Mouse (Mus musculus): Measurements from ENCODE around the gene Ypel4. TPM values are rescaled to one million over a fixed set of nuclear protein-coding genes. Genes with fewer than 3 reads are reported as not detected.
"Not testable (repeated sequence)": the region's sequence is repeated elsewhere in the genome, so short reads cannot be mapped to it uniquely, and the experiment has no call there.

Gene Ypel4
- polyA plus RNA-seq, 1 experiment from 2014 or later: 27.7 TPM

- H3K27me3 ChIP-seq (ENCODE audit: control insufficient read depth, insufficient read depth, low read depth, low read length): no peaks in the 10 kb centered on the region
- 96% methylated on average over 14 of the region's 14 CpGs for WGBS
- no peak for ATAC-seq
- no peak overlapping the region for H3K4me3 ChIP-seq (ENCODE audit: low read depth, low read length)
- no peaks in the 10 kb centered on the region for H3K9me3 ChIP-seq (replicated peaks; ENCODE audit: control insufficient read depth, low read length, poor library complexity, severe bottlenecking)
- H3K36me3 ChIP-seq (ENCODE audit: control insufficient read depth, insufficient read depth, low read length): peaks cover 11% of the 10 kb centered on the region
- H3K27ac ChIP-seq (ENCODE audit: low read length): no peak overlapping the region
- no peak overlapping the region for H3K4me2 ChIP-seq (ENCODE audit: low read length)
- H3K4me1 ChIP-seq (ENCODE audit: control insufficient read depth, insufficient read depth, low read length): peaks cover 30% of the 10 kb centered on the region
- no peak overlapping the region for H3K9ac ChIP-seq (ENCODE audit: low read depth, low read length)
These were observed 10.0 kb upstream of the Ypel4 start for GRCm38 (mm10) chr2:84723856-84724255.

- Histone ChIP-seq H3K4me1 (ENCODE audit: control insufficient read depth, insufficient read depth, low read length) (peaks cover 30% of the 10 kb centered on the region), H3K4me3 (ENCODE audit: low read depth, low read length) (no peak overlapping the region), H3K27me3 (ENCODE audit: control insufficient read depth, insufficient read depth, low read depth, low read length) (no peaks in the 10 kb centered on the region), H3K36me3 (ENCODE audit: control insufficient read depth, insufficient read depth, low read length) (peaks cover 11% of the 10 kb centered on the region), H3K4me2 (ENCODE audit: low read length) (no peak overlapping the region), H3K27ac (ENCODE audit: low read length) (no peak overlapping the region), H3K9me3 (replicated peaks; ENCODE audit: control insufficient read depth, low read length, poor library complexity, severe bottlenecking) (no peaks in the 10 kb centered on the region), H3K9ac (ENCODE audit: low read depth, low read length) (no peak overlapping the region)
- 94% methylated on average over 10 of the region's 10 CpGs for WGBS
- no peak for ATAC-seq
These were observed 8.1 kb upstream of the Ypel4 start for GRCm38 (mm10) chr2:84725770-84726169.

GRCm38 (mm10) chr2:84726716-84727115, 7.1 kb upstream of the Ypel4 start:
- WGBS: 3% methylated on average over 9 of the region's 9 CpGs
- peak overlapping the region; percentile 6; the same call in 1 of the 2 replicates for H3K27ac ChIP-seq (ENCODE audit: low read length)

GRCm38 (mm10) chr2:84727172-84727858, 6.5 kb upstream of the Ypel4 start, which contains the start of gene Clp1:
TSS of gene Clp1 (minus strand) at chr2:84727350.
- ATAC-seq: peak; percentile 96
- H3K4me1 ChIP-seq (ENCODE audit: control insufficient read depth, insufficient read depth, low read length): peaks cover 28% of the 10 kb centered on the region
- H3K36me3 ChIP-seq (ENCODE audit: control insufficient read depth, insufficient read depth, low read length): peaks cover 8% of the 10 kb centered on the region
- peak within 1 kb of the TSS; percentile 83 for H3K4me2 ChIP-seq (ENCODE audit: low read length)
- peak within 1 kb of the TSS; percentile 82 for H3K27ac ChIP-seq (ENCODE audit: low read length)
- H3K4me3 ChIP-seq (ENCODE audit: low read depth, low read length): peak within 1 kb of the TSS; percentile 59
- H3K9ac ChIP-seq (ENCODE audit: low read depth, low read length): peak within 1 kb of the TSS; percentile 65
- no peaks in the 10 kb centered on the region for H3K27me3 ChIP-seq (ENCODE audit: control insufficient read depth, insufficient read depth, low read depth, low read length)
- under 1% methylated on average over 39 of the region's 39 CpGs for WGBS
- H3K9me3 ChIP-seq (replicated peaks; ENCODE audit: control insufficient read depth, low read length, poor library complexity, severe bottlenecking): no peaks in the 10 kb centered on the region

More at GRCm38 (mm10) chr2:84726716-84727115, 7.1 kb upstream of the Ypel4 start:
- H3K4me2 ChIP-seq (ENCODE audit: low read length): peak overlapping the region; percentile 83
- H3K9ac ChIP-seq (ENCODE audit: low read depth, low read length): peak overlapping the region; percentile 65
- peaks cover 28% of the 10 kb centered on the region for H3K4me1 ChIP-seq (ENCODE audit: control insufficient read depth, insufficient read depth, low read length)
- H3K4me3 ChIP-seq (ENCODE audit: low read depth, low read length): peak overlapping the region; percentile 59
- peaks cover 8% of the 10 kb centered on the region for H3K36me3 ChIP-seq (ENCODE audit: control insufficient read depth, insufficient read depth, low read length)
- H3K27me3 ChIP-seq (ENCODE audit: control insufficient read depth, insufficient read depth, low read depth, low read length): no peaks in the 10 kb centered on the region
- H3K9me3 ChIP-seq (replicated peaks; ENCODE audit: control insufficient read depth, low read length, poor library complexity, severe bottlenecking): no peaks in the 10 kb centered on the region
- ATAC-seq: peak; percentile 7

- 89% methylated on average over 5 of the region's 5 CpGs for WGBS
- H3K4me2 ChIP-seq (ENCODE audit: low read length); H3K9ac ChIP-seq (ENCODE audit: low read depth, low read length); H3K4me3 ChIP-seq (ENCODE audit: low read depth, low read length); H3K27me3 ChIP-seq (ENCODE audit: control insufficient read depth, insufficient read depth, low read depth, low read length); H3K36me3 ChIP-seq (ENCODE audit: control insufficient read depth, insufficient read depth, low read length); ATAC-seq; H3K27ac ChIP-seq (ENCODE audit: low read length); H3K9me3 ChIP-seq (replicated peaks; ENCODE audit: control insufficient read depth, low read length, poor library complexity, severe bottlenecking): not testable (repeated sequence)
- peaks cover 31% of the 10 kb centered on the region for H3K4me1 ChIP-seq (ENCODE audit: control insufficient read depth, insufficient read depth, low read length)
These were observed 5.7 kb upstream of the Ypel4 start for GRCm38 (mm10) chr2:84728191-84728590.

- Histone ChIP-seq H3K4me2 (ENCODE audit: low read length) (no peak overlapping the region), H3K9ac (ENCODE audit: low read depth, low read length) (no peak overlapping the region), H3K4me3 (ENCODE audit: low read depth, low read length) (no peak overlapping the region), H3K9me3 (replicated peaks; ENCODE audit: control insufficient read depth, low read length, poor library complexity, severe bottlenecking) (no peaks in the 10 kb centered on the region), H3K27ac (ENCODE audit: low read length) (no peak overlapping the region), H3K27me3 (ENCODE audit: control insufficient read depth, insufficient read depth, low read depth, low read length) (no peaks in the 10 kb centered on the region), H3K4me1 (ENCODE audit: control insufficient read depth, insufficient read depth, low read length) (peaks cover 30% of the 10 kb centered on the region), H3K36me3 (ENCODE audit: control insufficient read depth, insufficient read depth, low read length) (no peaks in the 10 kb centered on the region)
- 89% methylated on average over 3 of the region's 3 CpGs for WGBS
- ATAC-seq: no peak
These were observed 2.7 kb upstream of the Ypel4 start for GRCm38 (mm10) chr2:84731206-84731605.

- no peak for ATAC-seq
- no peak overlapping the region for H3K4me3 ChIP-seq (ENCODE audit: low read depth, low read length)
- 73% methylated on average over 1 of the region's 1 CpGs for WGBS
- peaks cover 37% of the 10 kb centered on the region for H3K4me1 ChIP-seq (ENCODE audit: control insufficient read depth, insufficient read depth, low read length)
- H3K36me3 ChIP-seq (ENCODE audit: control insufficient read depth, insufficient read depth, low read length): no peaks in the 10 kb centered on the region
- no peaks in the 10 kb centered on the region for H3K27me3 ChIP-seq (ENCODE audit: control insufficient read depth, insufficient read depth, low read depth, low read length)
- H3K9me3 ChIP-seq (replicated peaks; ENCODE audit: control insufficient read depth, low read length, poor library complexity, severe bottlenecking): no peaks in the 10 kb centered on the region
- H3K4me2 ChIP-seq (ENCODE audit: low read length): no peak overlapping the region
- no peak overlapping the region for H3K27ac ChIP-seq (ENCODE audit: low read length)
- H3K9ac ChIP-seq (ENCODE audit: low read depth, low read length): no peak overlapping the region
These were observed 1.5 kb upstream of the Ypel4 start for GRCm38 (mm10) chr2:84732394-84732793.

- Histone ChIP-seq H3K4me1 (ENCODE audit: control insufficient read depth, insufficient read depth, low read length) (peaks cover 53% of the 10 kb centered on the region), H3K36me3 (ENCODE audit: control insufficient read depth, insufficient read depth, low read length) (no peaks in the 10 kb centered on the region), H3K9me3 (replicated peaks; ENCODE audit: control insufficient read depth, low read length, poor library complexity, severe bottlenecking) (no peaks in the 10 kb centered on the region), H3K27me3 (ENCODE audit: control insufficient read depth, insufficient read depth, low read depth, low read length) (no peaks in the 10 kb centered on the region), H3K4me3 (ENCODE audit: low read depth, low read length) (peak overlapping the region; percentile 49), H3K4me2 (ENCODE audit: low read length) (peak overlapping the region; percentile 66), H3K27ac (ENCODE audit: low read length) (peak overlapping the region; percentile 79), H3K9ac (ENCODE audit: low read depth, low read length) (peak overlapping the region; percentile 81)
- 0% methylated on average over 11 of the region's 11 CpGs for WGBS
- ATAC-seq: peak; percentile 67
These were observed 550 bp downstream of the Ypel4 start for GRCm38 (mm10) chr2:84734351-84734864.

GRCm38 (mm10) chr2:84734919-84735318, 1.1 kb downstream of the Ypel4 start:
- Histone ChIP-seq H3K27me3 (ENCODE audit: control insufficient read depth, insufficient read depth, low read depth, low read length) (no peaks in the 10 kb centered on the region), H3K4me2 (ENCODE audit: low read length) (peak overlapping the region; percentile 66), H3K9ac (ENCODE audit: low read depth, low read length) (peak overlapping the region; percentile 81), H3K36me3 (ENCODE audit: control insufficient read depth, insufficient read depth, low read length) (no peaks in the 10 kb centered on the region), H3K9me3 (replicated peaks; ENCODE audit: control insufficient read depth, low read length, poor library complexity, severe bottlenecking) (no peaks in the 10 kb centered on the region), H3K4me3 (ENCODE audit: low read depth, low read length) (peak overlapping the region; percentile 49), H3K4me1 (ENCODE audit: control insufficient read depth, insufficient read depth, low read length) (peaks cover 55% of the 10 kb centered on the region), H3K27ac (ENCODE audit: low read length) (peak overlapping the region; percentile 79)
- ATAC-seq: no peak
- WGBS: 0% methylated on average over 2 of the region's 2 CpGs
